In the genomic region with DNA sequence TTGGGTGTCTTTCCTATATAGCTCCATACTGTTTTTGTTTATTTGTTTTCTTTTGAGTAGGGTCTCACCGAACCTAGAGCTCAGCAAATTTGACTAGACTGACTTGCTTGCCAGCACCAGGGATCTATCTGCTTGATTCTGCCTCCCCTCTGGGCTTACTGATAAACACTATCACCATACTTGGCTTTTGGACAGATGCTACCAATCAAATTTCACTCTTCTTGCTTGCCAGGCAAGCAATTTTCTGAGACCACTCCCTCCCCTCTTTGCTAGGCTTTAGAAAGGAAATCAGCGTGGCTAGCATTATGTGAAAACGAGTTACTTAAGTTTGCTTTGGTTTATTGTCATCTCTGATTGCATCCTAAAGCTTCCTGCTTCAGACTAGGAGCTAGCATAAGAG, we compare ENCODE assay signal across 20 mouse cellular contexts.
"Had no signal": no experiment of that assay in that cellular context is flagged by ENCODE, and none has a peak within 500 bp of the region (broad histone marks: within the 10 kb centered on the region; RNA-seq: fewer than 3 reads in every experiment).

No protein-coding gene starts in this region.

- H3K27ac ChIP-seq: liver, embryonic 13.5 days; liver, embryonic 15.5 days; macrophage; neural tube, embryonic 13.5 days; neural tube, embryonic 15.5 days; stomach, embryonic 15.5 days; stomach, postnatal 0 days had no signal

- H3K4me3 ChIP-seq: liver, embryonic 13.5 days; liver, embryonic 15.5 days; myocyte; neural tube, embryonic 13.5 days; neural tube, embryonic 15.5 days; stomach, embryonic 15.5 days had no signal

- DNase-seq: liver, embryonic 13.5 days; liver, postnatal 0 days; lung, postnatal 10 days; lung, postnatal 36 days; midbrain, embryonic 14.5 days; retina, postnatal 1 day; right cerebral cortex, adult 18-20 months; thymus, adult 2 months; thymus, postnatal 25 days; thymus, postnatal 4 days had no signal

- H3K9ac ChIP-seq: liver, embryonic 13.5 days; liver, embryonic 15.5 days; liver, postnatal 0 days; neural tube, embryonic 13.5 days; neural tube, embryonic 15.5 days; stomach, embryonic 15.5 days had no signal

- ATAC-seq: liver, postnatal 0 days; midbrain, embryonic 16.5 days had no signal

- H3K9me3 ChIP-seq: liver, embryonic 13.5 days; liver, embryonic 15.5 days; neural tube, embryonic 13.5 days; neural tube, embryonic 15.5 days; stomach, embryonic 15.5 days had no signal

- H3K36me3 ChIP-seq: liver, embryonic 13.5 days; liver, embryonic 15.5 days; neural tube, embryonic 13.5 days; neural tube, embryonic 15.5 days; stomach, embryonic 15.5 days had no signal

- H3K4me2 ChIP-seq: liver, embryonic 11.5 days; liver, embryonic 13.5 days; liver, embryonic 15.5 days; midbrain, embryonic 11.5 days; neural tube, embryonic 13.5 days; neural tube, embryonic 15.5 days; stomach, embryonic 15.5 days had no signal

- H3K4me1 ChIP-seq: liver, embryonic 13.5 days; liver, embryonic 15.5 days had no signal

- H3K27me3 ChIP-seq: liver, embryonic 13.5 days; liver, embryonic 15.5 days; neural tube, embryonic 13.5 days; neural tube, embryonic 15.5 days; stomach, embryonic 15.5 days had no signal
